Mouse (Mus musculus) heart, postnatal 0 days (tissue): ENCODE results near the gene Ublcp1. TPM values are rescaled to one million over a fixed set of nuclear protein-coding genes. Genes with fewer than 3 reads are reported as not detected.

ENCODE experiments used
- ATAC-seq: fragments of 200-750 bp; cut with Nextera tagmentation; 2 replicates; pipeline ENCODE4 v1.8.0; 2017; ENCODE audit warnings: low read depth, moderate number of reproducible peaks, moderate library complexity; ENCODE audit not compliant: insufficient read depth
- DNase-seq: peaks from one replicate; pipeline ENCODE4 v3.0.0-alpha.2; 2016; ENCODE audit warnings: low spot score
- H3K27ac ChIP-seq: fragments of 300-500 bp; sonication (generic); 2 replicates; pipeline ENCODE4 v1.5.1; 2014; ENCODE audit warnings: low read depth, mild to moderate bottlenecking
- H3K27me3 ChIP-seq: fragments of 300-500 bp; sonication (generic); 2 replicates; pipeline ENCODE4 v1.6.1; 2014; ENCODE audit warnings: low read length, mixed read lengths; ENCODE audit not compliant: control insufficient read depth, insufficient read depth
- H3K36me3 ChIP-seq: fragments of 300-500 bp; sonication (generic); replicated peaks from 2 replicates; pipeline ENCODE4 v1.6.1; 2014; ENCODE audit warnings: low read length, mixed read lengths; ENCODE audit not compliant: control insufficient read depth, insufficient read depth
- H3K4me1 ChIP-seq: fragments of 300-500 bp; sonication (generic); 2 replicates; pipeline ENCODE4 v1.6.1; 2014; ENCODE audit warnings: antibody characterized with exemption; ENCODE audit not compliant: control insufficient read depth, insufficient read depth
- H3K4me2 ChIP-seq: fragments of 300-500 bp; sonication (generic); 2 replicates; pipeline ENCODE4 v1.6.1; 2014; ENCODE audit warnings: low read depth, mild to moderate bottlenecking, low read length, moderate library complexity
- H3K4me3 ChIP-seq: fragments of 300-500 bp; sonication (generic); 2 replicates; pipeline ENCODE4 v1.5.1; 2014; ENCODE audit warnings: low read depth, low read length
- H3K9ac ChIP-seq: fragments of 300-500 bp; sonication (generic); replicated peaks from 2 replicates; pipeline ENCODE4 v1.6.1; 2014; ENCODE audit warnings: low read depth, low read length, mixed read lengths
- H3K9me3 ChIP-seq: fragments of 300-500 bp; sonication (generic); replicated peaks from 2 replicates; pipeline ENCODE4 v1.6.1; 2016; ENCODE audit warnings: low read length; ENCODE audit not compliant: control insufficient read depth
- CTCF ChIP-seq: IDR thresholded peaks from 2 replicates; pipeline ENCODE4 v1.5.1; 2016; ENCODE audit warnings: antibody characterized with exemption, control low read depth, low read depth
- EP300 ChIP-seq: IDR thresholded peaks from 2 replicates; pipeline ENCODE4 v1.6.1; 2016; ENCODE audit warnings: antibody characterized with exemption, low read depth
- WGBS: fragments of 180-500 bp; shearing (Covaris S2); extraction: QIAGEN DNeasy Blood & Tissue Kit; methylation state at CpG from one replicate; pipeline ENCODE4 v1.1.7; 2014; 5-methylcytosine and 5-hydroxymethylcytosine counted together
- microRNA-seq: library from miRNA; unstranded; fragments of <30 nt; microRNA quantifications from one replicate; pipeline ENCODE4, GENCODE M21; 2016
- polyA plus RNA-seq: library from polyadenylated mRNA; unstranded; fragments of >200 nt; fragmentation: Nextera tagmentation; extraction: Ambion mirVana; gene quantifications from 2 replicates; pipeline ENCODE4 v1.2.1, GENCODE M21; 2015
- total RNA-seq: library from RNA; depleted of rRNA; stranded (reverse); fragments of >200 nt; gene quantifications from 2 replicates; pipeline ENCODE4 v1.2.3, GENCODE M21; 2014; ENCODE audit warnings: low replicate concordance; rRNA removed

The Ublcp1 gene
- total and polyA plus RNA-seq, 2 experiments from 2014 or later: 16.2 to 45.0 TPM

DNA sequence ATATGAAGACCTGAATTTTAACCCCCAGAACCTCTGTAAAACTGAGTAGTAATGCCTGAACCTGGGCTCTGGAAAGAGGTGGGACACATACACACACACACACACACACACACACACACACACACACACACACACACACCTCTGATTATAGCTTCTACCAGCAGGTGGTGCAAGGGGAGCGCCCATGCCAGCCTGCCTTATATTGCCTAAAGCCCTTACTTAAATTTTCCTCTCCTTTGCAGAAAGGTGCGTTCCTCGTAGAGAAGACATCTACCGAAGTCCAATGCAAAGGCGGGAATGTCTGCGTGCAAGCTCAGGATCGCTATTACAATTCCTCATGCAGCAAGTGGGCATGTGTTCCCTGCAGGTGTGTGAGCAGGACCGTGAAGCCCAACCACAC is 58.0 kb downstream of the Ublcp1 start:
- TF ChIP-seq EP300 (no peak), CTCF (peak; percentile 40)
- Histone ChIP-seq H3K4me3 (no peak overlapping the region), H3K4me2 (no peak overlapping the region), H3K9ac (no peak overlapping the region), H3K36me3 (no peaks in the 10 kb centered on the region), H3K4me1 (no peaks in the 10 kb centered on the region), H3K27me3 (no peaks in the 10 kb centered on the region), H3K27ac (no peak overlapping the region), H3K9me3 (no peaks in the 10 kb centered on the region)
- WGBS: 76% methylated on average over 8 of the region's 8 CpGs
- ATAC-seq: no peak
- no peak for DNase-seq

DNA sequence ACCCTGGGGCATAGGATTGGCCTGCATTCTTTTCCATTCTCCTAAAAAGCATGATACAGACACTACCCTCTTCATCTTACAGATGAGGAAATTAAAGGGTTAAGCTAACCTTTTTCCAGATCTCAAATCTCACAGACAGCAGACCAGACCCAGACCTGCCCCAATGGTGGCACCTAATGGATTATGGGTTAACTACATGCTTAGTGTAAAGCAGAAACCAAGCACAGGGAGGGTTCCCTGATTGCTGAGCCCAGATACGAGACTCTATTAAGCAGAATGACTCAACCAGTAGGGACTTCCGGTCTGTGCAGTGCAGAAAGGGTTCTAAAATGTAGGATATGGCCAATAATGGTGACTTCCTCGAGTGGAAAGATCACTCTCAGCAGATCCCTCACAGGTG is 59.9 kb downstream of the Ublcp1 start:
- Histone ChIP-seq H3K9ac (no peak overlapping the region), H3K27ac (no peak overlapping the region), H3K36me3 (no peaks in the 10 kb centered on the region), H3K9me3 (no peaks in the 10 kb centered on the region), H3K27me3 (no peaks in the 10 kb centered on the region), H3K4me3 (no peak overlapping the region), H3K4me2 (no peak overlapping the region), H3K4me1 (no peaks in the 10 kb centered on the region)
- DNase-seq: no peak
- no peak for ATAC-seq
- TF ChIP-seq CTCF (no peak), EP300 (no peak)
- 36% methylated on average over 3 of the region's 3 CpGs for WGBS

DNA sequence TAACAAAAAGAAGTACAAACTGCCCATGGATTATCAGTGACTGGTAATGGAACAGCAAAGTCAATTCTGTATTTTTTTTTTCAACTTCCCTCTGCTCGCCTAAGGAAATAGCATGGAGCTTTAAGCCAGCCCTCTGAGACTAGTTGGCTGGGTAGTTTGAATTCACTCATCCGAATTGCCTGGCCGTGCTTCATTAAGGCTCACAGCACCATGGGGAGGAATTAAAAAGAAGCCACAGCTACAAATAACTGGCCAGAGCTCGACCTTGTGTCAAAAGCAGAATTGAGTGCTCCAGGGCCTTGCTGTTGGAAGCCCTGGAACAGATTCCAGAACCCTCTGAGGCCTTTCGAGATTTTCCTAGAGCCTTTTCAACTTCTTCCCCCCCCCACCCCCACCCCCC is 61.7 kb downstream of the Ublcp1 start:
- H3K9me3 ChIP-seq: no peaks in the 10 kb centered on the region
- no peak for ATAC-seq
- no peak for DNase-seq
- no peaks in the 10 kb centered on the region for H3K4me1 ChIP-seq
- H3K36me3 ChIP-seq: no peaks in the 10 kb centered on the region
- H3K27ac ChIP-seq: no peak overlapping the region
- H3K27me3 ChIP-seq: no peaks in the 10 kb centered on the region
- 46% methylated on average over 5 of the region's 5 CpGs for WGBS
- no peak overlapping the region for H3K9ac ChIP-seq
- TF ChIP-seq EP300 (no peak), CTCF (no peak)
- H3K4me2 ChIP-seq: no peak overlapping the region
- no peak overlapping the region for H3K4me3 ChIP-seq

DNA sequence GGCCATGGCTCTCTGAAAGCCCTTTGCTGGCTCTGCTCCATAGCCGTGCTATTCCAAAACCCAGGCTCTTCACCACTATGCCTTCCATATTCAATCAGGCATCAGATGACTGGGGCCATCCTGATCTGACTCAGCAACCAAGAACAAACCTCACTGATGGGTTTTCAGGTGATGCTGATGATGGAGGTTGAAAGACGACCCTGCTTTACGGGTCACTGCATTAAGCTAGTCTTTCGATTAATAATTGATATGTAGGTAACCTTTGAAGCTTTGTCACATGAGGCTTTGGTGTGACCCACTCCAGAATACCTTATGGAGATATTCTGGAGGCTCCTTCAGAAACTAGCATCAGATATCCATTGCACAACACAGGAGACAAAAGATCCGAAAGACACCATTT is 63.8 kb downstream of the Ublcp1 start:
- H3K9me3 ChIP-seq: no peaks in the 10 kb centered on the region
- H3K27me3 ChIP-seq: no peaks in the 10 kb centered on the region
- H3K9ac ChIP-seq: no peak overlapping the region
- DNase-seq (no peak), ATAC-seq (no peak)
- no peak overlapping the region for H3K4me3 ChIP-seq
- 77% methylated on average over 5 of the region's 5 CpGs for WGBS
- H3K27ac ChIP-seq: no peak overlapping the region
- no peak overlapping the region for H3K4me2 ChIP-seq
- H3K36me3 ChIP-seq: no peaks in the 10 kb centered on the region
- H3K4me1 ChIP-seq: peaks cover 11% of the 10 kb centered on the region; the same call in 1 of the 2 replicates
- TF ChIP-seq EP300 (no peak), CTCF (no peak)

DNA sequence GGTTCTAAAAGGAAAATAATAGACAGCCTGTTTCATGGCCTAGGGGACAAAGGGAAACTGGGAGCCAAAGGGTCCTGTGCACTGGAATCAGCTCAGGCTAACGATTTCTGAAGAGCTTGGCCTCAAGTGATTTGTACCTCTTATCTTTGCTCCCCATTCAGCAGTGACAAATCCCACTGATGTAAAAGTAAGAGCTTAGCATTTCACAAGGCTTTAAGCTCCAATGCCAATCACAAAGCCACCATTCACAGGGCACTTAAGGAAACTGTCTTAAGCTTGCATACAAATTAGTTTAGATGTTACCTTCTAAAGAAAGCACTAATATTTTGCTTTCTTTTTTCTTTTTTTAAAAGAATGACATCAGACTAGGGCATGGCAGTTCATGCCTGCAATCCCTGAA is 64.3 kb downstream of the Ublcp1 start:
- ATAC-seq (no peak), DNase-seq (no peak)
- 9% methylated on average over 1 of the region's 1 CpGs for WGBS
- no peak overlapping the region for H3K9ac ChIP-seq
- no peak overlapping the region for H3K27ac ChIP-seq
- no peak for TF ChIP-seq CTCF
- no peak for TF ChIP-seq EP300
- H3K36me3 ChIP-seq: no peaks in the 10 kb centered on the region
- no peak overlapping the region for H3K4me3 ChIP-seq
- no peaks in the 10 kb centered on the region for H3K27me3 ChIP-seq
- peaks cover 12% of the 10 kb centered on the region; the same call in 1 of the 2 replicates for H3K4me1 ChIP-seq
- no peaks in the 10 kb centered on the region for H3K9me3 ChIP-seq
- no peak overlapping the region for H3K4me2 ChIP-seq

DNA sequence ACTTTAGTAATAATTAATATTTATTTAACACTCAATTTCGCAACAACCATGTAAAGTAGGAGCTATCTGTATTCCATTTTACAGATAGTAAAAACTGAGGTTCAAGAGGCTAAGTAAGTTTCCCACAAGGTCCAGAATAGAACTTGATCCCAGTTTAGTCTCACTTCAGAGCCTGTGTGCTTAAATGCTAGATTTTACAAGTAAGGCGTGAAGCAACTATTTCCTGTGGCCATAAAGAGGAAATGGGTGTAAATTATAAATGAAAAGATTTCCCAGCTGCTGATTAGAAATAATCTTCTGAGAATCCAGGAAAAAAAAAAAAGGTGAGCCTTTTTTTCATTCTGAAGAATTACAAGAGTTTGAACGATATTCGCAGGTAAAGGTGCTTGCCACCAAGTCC is 65.2 kb downstream of the Ublcp1 start:
- Histone ChIP-seq H3K9ac (no peak overlapping the region), H3K9me3 (no peaks in the 10 kb centered on the region), H3K4me3 (no peak overlapping the region), H3K4me1 (peaks cover 12% of the 10 kb centered on the region; the same call in 1 of the 2 replicates), H3K4me2 (no peak overlapping the region), H3K27ac (no peak overlapping the region), H3K36me3 (no peaks in the 10 kb centered on the region), H3K27me3 (no peaks in the 10 kb centered on the region)
- ATAC-seq (no peak), DNase-seq (no peak)
- 85% methylated on average over 4 of the region's 4 CpGs for WGBS
- no peak for TF ChIP-seq EP300
- TF ChIP-seq CTCF: no peak

Small RNA genes within 50 kb of the gene (microRNA-seq; reads per million reads assigned to microRNA genes)
- not detected for gene Gm22121

Other genes with a start within 250 kb of the Ublcp1 start
- not detected in 2 replicates for gene Il12b, start 70.4 kb downstream of the Ublcp1 start, total RNA-seq
- not detected in 2 replicates for gene Il12b, start 70.4 kb downstream of the Ublcp1 start, polyA plus RNA-seq
- gene Rnf145, start 48.5 kb upstream of the Ublcp1 start, total RNA-seq: 35.4 and 38.1 TPM in 2 replicates
- gene Rnf145, start 48.5 kb upstream of the Ublcp1 start, polyA plus RNA-seq: 23.3 and 28.1 TPM in 2 replicates
- gene Ebf1, start 146.8 kb upstream of the Ublcp1 start, total RNA-seq: 8.1 and 12.8 TPM in 2 replicates
- 10.4 and 10.5 TPM in 2 replicates for gene Ebf1, start 146.8 kb upstream of the Ublcp1 start, polyA plus RNA-seq